Mouse (Mus musculus): ENCODE measurements around the gene Tgfb1i1.

Tgfb1i1 gene

DNA sequence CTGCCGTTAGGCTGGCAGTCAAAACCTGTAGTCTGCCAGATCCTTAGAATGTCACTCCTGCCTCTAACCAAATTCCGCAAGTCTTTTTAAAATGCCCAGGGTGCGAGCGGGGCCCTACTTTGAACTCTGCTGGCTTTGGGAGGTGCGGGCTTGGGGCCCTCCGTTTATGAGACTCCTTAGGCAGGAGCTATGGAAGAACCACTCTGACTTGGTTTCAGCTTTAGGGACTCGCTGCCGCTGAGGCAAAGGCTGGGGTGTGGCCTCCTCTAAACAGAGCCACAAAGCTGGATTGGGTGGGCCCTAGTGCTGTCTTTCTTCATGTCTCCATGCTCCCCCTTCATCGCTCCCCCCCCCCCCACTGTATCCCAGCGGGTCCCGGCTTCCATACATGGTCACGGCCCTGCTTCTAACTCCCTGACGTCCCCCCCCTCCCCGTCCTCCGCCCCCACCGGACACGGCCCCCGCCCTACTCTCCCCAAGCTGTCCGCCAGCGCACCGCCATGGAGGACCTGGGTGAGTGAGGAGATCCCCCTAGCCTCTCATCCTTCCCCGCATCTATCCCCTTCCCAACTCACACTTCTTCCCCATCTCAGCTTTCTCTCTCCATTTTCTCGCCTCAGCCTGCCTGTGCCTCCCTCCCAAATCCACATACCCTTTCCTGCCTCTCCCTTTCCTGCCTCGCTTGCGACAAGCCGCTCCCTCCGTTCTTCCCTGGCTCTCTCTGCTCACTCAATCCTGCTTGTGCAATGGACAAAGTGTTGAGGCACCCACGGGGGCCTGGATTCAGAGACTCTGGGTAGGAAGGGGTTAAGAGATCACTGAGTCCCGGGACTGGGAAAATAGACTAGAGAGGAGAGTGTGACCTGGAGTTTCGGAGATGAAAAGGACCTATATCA, at the start of gene Tgfb1i1:
Gene Tgfb1i1, plus strand, starts transcription at position 317 of the 896 bp plus-strand sequence.
- peak; percentile 77 for DNase-seq (ENCODE audit: low spot score)

DNA sequence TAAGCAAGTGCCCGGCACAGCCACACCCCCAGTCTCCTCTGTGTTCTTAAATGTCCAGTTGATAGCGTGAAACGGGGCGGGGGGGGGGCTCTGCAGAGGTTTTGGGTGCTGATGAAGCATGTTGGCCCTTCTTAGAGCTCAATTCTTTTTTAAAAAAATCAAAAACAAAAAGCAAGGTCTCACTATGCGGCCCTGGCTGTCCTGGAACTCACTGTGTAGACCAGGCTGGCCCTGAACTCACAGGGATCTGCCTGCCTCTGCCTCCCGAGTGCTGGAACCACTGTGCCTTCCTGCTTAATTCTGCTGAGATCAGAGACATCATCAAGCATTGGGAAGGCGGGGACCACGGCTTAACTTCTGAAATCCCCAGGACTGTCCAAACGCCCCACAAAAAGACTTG, 45.0 kb upstream of the Tgfb1i1 start:
- no peak for DNase-seq (ENCODE audit: low spot score)

DNA sequence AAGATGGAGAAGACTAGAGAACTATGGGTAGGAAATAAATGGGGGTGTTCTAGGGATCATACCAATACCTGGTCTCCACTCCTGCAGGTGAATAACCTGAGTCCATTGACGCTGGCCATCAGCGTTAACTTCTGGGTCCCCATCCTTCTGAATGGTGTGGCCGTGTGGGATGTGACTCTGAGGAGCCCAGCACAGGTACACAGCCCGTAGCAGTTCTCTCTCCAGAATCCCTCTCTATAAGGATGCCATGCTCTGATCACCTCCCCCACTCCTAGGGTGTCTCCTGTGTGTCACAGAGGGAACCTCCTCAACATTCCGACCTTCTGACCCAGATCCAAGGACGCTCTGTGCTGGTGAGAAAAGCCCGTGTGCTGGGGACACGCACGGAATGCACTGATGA, 43.5 kb upstream of the Tgfb1i1 start:
- DNase-seq (ENCODE audit: low spot score): no peak

- no peak for DNase-seq (ENCODE audit: low spot score)
Observed at GRCm38 (mm10) chr7:128204179-128204578, 42.4 kb upstream of the Tgfb1i1 start.

DNA sequence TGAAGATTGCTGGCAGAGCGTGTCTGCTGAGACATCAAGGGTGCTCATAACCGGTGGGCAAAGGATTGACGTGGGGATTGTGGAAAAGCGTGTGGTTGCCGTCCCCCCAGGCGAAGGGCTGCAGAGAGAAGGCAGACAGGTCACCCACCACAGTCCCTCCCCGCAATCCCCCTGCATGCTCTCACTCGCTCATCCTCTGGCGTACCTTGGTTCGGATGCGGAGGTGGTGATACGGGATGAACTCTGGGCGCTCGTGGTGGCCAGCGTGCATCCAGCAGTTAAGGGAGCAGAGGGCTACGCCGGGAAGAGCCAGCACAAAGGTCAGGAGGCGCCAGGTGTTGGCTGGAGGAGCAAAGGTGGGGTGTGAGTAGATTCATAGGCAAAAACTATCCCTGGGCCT, 40.9 kb upstream of the Tgfb1i1 start:
- no peak for DNase-seq (ENCODE audit: low spot score)

GRCm38 (mm10) chr7:128206152-128206551, 40.5 kb upstream of the Tgfb1i1 start, which contains the start of gene Cox6a2:
Cox6a2 (minus strand) TSS chr7:128206387.
- no peak for DNase-seq (ENCODE audit: low spot score)

DNA sequence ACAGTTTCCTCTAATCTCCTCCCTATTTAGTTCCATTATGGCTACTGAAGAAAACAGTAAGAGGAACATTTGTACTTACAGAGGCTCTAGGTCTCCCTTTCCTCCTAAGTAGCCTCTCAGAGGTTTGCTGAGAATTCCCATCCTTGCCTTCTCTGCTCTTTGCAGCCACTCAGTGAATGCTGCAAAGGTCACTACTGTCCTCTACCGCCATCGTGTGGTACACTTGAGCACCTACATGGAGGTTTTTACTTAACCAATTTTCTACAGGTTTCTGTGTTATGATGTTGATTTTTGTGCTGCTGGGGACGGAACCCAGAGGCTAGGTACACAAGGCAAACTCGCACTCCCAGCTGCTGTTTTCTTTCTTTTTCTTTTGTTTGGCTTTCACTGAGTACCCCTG, 38.4 kb upstream of the Tgfb1i1 start:
- peak; percentile 81 for DNase-seq (ENCODE audit: low spot score)

DNA sequence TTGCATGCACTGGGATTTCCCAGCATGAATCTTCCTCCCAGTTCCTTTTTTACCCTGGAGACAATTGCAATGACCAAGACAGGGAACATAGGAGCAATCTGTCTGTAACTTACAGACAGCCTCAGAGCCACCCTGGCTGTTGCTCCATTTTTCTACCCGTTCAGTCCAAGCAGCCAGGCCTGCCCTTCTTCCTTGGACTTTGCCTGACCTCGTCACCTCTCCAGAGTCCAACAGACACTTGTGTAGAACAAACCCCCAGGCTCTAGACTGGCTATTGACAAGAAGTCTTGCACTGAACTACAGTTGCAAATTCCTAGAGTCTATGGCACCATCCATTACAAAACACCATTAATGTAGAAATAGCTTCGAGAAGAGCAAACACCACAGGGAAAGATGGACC, 36.8 kb upstream of the Tgfb1i1 start:
- DNase-seq (ENCODE audit: low spot score): no peak

DNA sequence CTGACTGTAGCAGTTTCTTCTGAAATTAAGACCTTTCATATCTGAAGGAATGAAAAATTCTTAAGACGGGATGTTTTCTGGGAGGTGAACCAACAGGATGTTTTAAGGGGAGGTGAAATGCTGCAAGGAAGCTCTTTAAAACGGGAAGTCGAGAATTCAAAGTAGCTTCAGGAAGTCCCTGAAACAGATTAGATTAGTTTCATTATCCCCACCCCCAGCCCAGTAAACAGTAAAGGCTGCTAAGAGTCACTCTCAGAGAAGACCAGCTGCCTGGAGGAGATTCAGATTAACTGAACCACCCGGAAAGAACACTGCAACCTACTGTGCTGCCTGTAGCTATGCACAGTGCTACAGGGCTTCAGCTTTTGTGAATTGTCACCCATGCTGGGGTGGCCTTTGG, 26.7 kb upstream of the Tgfb1i1 start:
- no peak for DNase-seq (ENCODE audit: low spot score)

DNA sequence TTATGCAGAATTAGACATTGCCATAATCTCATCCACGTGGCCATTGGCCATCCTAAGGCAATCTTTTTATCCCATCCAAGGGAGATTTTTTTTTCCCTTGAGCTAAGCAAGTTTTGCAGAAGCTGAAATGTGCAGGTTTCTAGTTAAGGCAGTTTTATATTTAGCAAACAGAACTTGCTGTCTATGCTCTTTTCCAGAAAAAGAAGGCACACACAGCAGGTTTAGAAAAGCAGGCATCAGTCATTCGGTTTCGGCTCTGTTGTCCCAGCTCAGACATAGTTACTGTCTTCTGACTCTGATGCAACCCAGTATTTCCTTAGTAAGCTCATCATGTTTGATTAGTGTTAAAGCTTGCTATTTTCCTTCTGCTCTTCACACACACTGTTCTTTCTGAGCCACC, 25.7 kb upstream of the Tgfb1i1 start:
- DNase-seq (ENCODE audit: low spot score): no peak

GRCm38 (mm10) chr7:128231741-128232140, 14.9 kb upstream of the Tgfb1i1 start:
- DNase-seq (ENCODE audit: low spot score): no peak

- DNase-seq (ENCODE audit: low spot score): no peak
Observed at GRCm38 (mm10) chr7:128234796-128235195, 11.8 kb upstream of the Tgfb1i1 start.

DNA sequence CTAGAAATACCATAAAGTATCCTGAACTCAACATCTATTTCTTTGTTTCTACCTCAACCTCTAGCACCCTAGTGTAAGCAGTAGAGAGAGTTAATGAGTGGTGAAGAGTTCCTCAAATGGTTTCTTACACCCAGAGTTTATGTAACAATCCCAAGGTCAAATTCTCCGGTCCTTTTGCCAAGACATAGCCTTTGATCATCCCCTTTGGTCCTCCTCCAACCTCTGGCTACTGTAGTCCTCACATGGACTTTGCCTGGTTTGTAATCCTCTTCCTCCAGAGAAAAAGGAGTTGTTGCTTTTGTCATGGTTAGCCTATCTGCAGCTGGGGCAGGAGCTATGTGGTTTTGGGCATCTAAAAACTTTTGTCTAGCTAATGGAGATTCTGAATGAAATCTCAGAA, 11.1 kb upstream of the Tgfb1i1 start:
- DNase-seq (ENCODE audit: low spot score): no peak

GRCm38 (mm10) chr7:128236426-128236825, 10.2 kb upstream of the Tgfb1i1 start:
- peak; percentile 45 for DNase-seq (ENCODE audit: low spot score)

- peak; percentile 92 for DNase-seq (ENCODE audit: low spot score)
Observed at GRCm38 (mm10) chr7:128236856-128237592, 9.6 kb upstream of the Tgfb1i1 start, which contains the start of gene Armc5. Armc5 (plus strand) TSS chr7:128237342.

DNA sequence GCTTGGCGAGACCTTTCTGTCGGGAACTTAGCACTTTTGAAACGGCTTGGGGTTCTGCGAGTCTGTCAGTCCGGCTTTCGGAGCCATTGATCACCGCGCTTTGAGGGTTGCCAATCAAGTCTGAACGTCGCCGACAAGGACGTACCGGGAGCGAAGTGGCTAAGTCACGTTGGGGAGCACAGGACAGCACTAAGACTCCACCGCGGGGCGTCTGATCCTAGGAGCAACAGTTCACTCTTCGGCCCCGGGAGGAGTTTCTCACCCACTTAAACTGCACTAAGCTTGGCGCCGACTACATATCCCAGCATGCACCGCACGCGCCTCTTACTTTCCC, 9.1 kb upstream of the Tgfb1i1 start:
- no peak for DNase-seq (ENCODE audit: low spot score)

- DNase-seq (ENCODE audit: low spot score): peak; percentile 100
Observed at GRCm38 (mm10) chr7:128237927-128238778, 8.5 kb upstream of the Tgfb1i1 start, which contains the start of gene 9130023H24Rik. 9130023H24Rik (minus strand) TSS chr7:128238031.

- peak; percentile 66 for DNase-seq (ENCODE audit: low spot score)
Observed at GRCm38 (mm10) chr7:128238991-128239390, 7.6 kb upstream of the Tgfb1i1 start.

DNA sequence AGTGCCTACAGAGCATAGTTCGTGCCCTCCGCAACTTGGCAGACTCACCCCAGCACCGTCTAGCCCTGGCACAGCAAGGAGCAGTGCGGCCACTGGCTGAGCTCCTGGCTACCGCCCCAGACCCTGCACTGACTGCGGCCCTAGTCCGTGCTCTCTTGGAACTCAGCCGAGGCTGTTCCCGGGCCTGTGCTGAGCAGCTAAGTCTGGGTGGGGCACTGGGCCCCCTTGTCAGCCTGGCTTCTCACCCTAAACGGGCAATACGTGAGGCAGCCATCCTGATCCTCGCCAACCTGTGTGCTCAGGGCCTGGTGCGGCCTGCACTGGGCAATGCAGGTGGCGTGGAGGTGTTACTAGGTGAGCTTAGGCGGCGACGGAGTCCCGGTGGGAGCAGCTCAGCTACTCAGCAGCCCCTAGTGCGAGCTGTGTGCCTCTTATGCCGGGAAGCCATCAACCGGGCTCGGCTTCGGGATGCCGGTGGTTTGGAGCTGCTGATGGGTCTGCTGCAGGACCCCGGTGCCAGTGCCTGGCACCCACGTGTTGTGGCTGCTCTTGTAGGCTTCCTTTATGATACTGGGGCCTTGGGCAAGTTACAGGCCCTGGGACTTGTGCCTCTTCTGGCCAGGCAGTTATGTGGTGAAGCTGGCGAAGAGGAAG, 6.4 kb upstream of the Tgfb1i1 start:
- DNase-seq (ENCODE audit: low spot score): no peak

- DNase-seq (ENCODE audit: low spot score): no peak
Observed at GRCm38 (mm10) chr7:128242331-128242730, 4.3 kb upstream of the Tgfb1i1 start.

GRCm38 (mm10) chr7:128243921-128244320, 2.7 kb upstream of the Tgfb1i1 start:
- no peak for DNase-seq (ENCODE audit: low spot score)

All from testis, postnatal 10 days (tissue).